9 mouse cellular contexts compared by ENCODE assay signal in the genomic region with DNA sequence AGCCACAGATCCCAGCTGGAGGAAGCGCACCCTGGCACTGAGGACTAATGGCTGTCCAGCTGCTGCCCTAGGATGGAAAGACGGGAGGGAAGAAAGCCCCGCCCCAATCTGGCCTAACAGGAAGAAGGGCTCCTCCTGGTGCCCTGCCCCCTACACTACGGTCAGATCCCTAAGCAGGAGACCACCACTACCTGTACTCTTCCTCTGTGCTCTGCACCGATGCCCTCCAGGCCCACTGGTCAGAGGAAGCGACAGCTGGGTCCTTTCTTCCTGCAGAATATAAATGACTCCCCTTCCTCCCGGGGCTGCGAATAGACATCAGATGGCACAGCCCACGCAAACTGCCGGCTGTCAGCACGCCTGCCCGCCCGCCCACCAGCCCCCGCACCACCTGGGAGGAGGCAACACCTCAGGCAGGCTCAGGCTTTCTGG. TPM values are rescaled to one million over a fixed set of nuclear protein-coding genes. Genes with fewer than 3 reads are reported as not detected.
DNase-seq lines count a peak whose midpoint lies in the region; ATAC-seq lines count a peak whose summit lies in the region.
"Had no signal": no experiment of that assay in that cellular context is flagged by ENCODE, and none has a peak within 500 bp of the region (broad histone marks: within the 10 kb centered on the region; RNA-seq: fewer than 3 reads in every experiment).

No protein-coding gene starts in this region.

- WGBS in forebrain, embryonic 13.5 days = 22% methylated on average over 14 of the region's 14 CpGs
- WGBS in intestine, embryonic 15.5 days = 18% methylated on average over 14 of the region's 14 CpGs
- WGBS in limb, embryonic 13.5 days = 13% methylated on average over 13 of the region's 14 CpGs
- WGBS in neural tube, embryonic 12.5 days = 13% methylated on average over 14 of the region's 14 CpGs

- H3K4me1 ChIP-seq in forebrain, embryonic 13.5 days = peaks cover 48% of the 10 kb centered on the region
- peaks cover 20% of the 10 kb centered on the region for H3K4me1 ChIP-seq in intestine, embryonic 15.5 days (replicated peaks)
- peaks cover 47% of the 10 kb centered on the region for H3K4me1 ChIP-seq in limb, embryonic 13.5 days
- H3K4me1 ChIP-seq in neural tube, embryonic 12.5 days = peaks cover 48% of the 10 kb centered on the region

- H3K9me3 ChIP-seq in forebrain, embryonic 13.5 days (replicated peaks) = no peaks in the 10 kb centered on the region
- H3K9me3 ChIP-seq in intestine, embryonic 15.5 days = no peaks in the 10 kb centered on the region
- H3K9me3 ChIP-seq in limb, embryonic 13.5 days = no peaks in the 10 kb centered on the region
- no peaks in the 10 kb centered on the region for H3K9me3 ChIP-seq in neural tube, embryonic 12.5 days

- H3K4me3 ChIP-seq in forebrain, embryonic 13.5 days = peak overlapping the region; percentile 4; the same call in 1 of the 2 replicates
- no peak overlapping the region for H3K4me3 ChIP-seq in intestine, embryonic 15.5 days (replicated peaks)
- H3K4me3 ChIP-seq in limb, embryonic 13.5 days = no peak overlapping the region
- H3K4me3 ChIP-seq in neural tube, embryonic 12.5 days = no peak overlapping the region

- DNase-seq in 3T3-L1 (ENCODE audit: low read depth, low spot score) (peak; percentile 30), ZHBTc4 (ENCODE audit: low read depth, low spot score) (peak; percentile 33)
- no peak for DNase-seq in T-cell, adult 2 months (ENCODE audit: low spot score)

- peak; percentile 12; the same call in 1 of the 2 replicates for ATAC-seq in forebrain, embryonic 13.5 days
- ATAC-seq in intestine, embryonic 15.5 days = no peak
- no peak for ATAC-seq in limb, embryonic 13.5 days (ENCODE audit: low FRiP score, low read depth)
- ATAC-seq in neural tube, embryonic 12.5 days (ENCODE audit: low FRiP score, low read depth) = peak; percentile 64
- ATAC-seq in erythroid progenitor cell, adult 5-6 weeks (replicated peaks; ENCODE audit: low FRiP score, poor library complexity, severe bottlenecking) = no peak

- no peaks in the 10 kb centered on the region for H3K27me3 ChIP-seq in forebrain, embryonic 13.5 days
- H3K27me3 ChIP-seq in intestine, embryonic 15.5 days (replicated peaks) = no peaks in the 10 kb centered on the region
- H3K27me3 ChIP-seq in limb, embryonic 13.5 days = no peaks in the 10 kb centered on the region
- H3K27me3 ChIP-seq in neural tube, embryonic 12.5 days (replicated peaks) = no peaks in the 10 kb centered on the region

- peak overlapping the region; percentile 89 for H3K27ac ChIP-seq in forebrain, embryonic 13.5 days
- H3K27ac ChIP-seq in intestine, embryonic 15.5 days = peak overlapping the region; percentile 36; the same call in 1 of the 2 replicates
- H3K27ac ChIP-seq in limb, embryonic 13.5 days = no peak overlapping the region
- H3K27ac ChIP-seq in neural tube, embryonic 12.5 days = peak overlapping the region; percentile 68; the same call in 1 of the 2 replicates

- peak overlapping the region; percentile 45; the same call in 1 of the 2 replicates for H3K9ac ChIP-seq in forebrain, embryonic 13.5 days
- no peak overlapping the region for H3K9ac ChIP-seq in intestine, embryonic 15.5 days
- H3K9ac ChIP-seq in limb, embryonic 13.5 days = peak overlapping the region; percentile 35
- peak overlapping the region; percentile 48; the same call in 1 of the 2 replicates for H3K9ac ChIP-seq in neural tube, embryonic 12.5 days

- peaks cover 30% of the 10 kb centered on the region for H3K36me3 ChIP-seq in forebrain, embryonic 13.5 days (ENCODE audit: poor library complexity, severe bottlenecking)
- no peaks in the 10 kb centered on the region for H3K36me3 ChIP-seq in intestine, embryonic 15.5 days
- peaks cover 13% of the 10 kb centered on the region for H3K36me3 ChIP-seq in limb, embryonic 13.5 days
- peaks cover 15% of the 10 kb centered on the region for H3K36me3 ChIP-seq in neural tube, embryonic 12.5 days

- peak overlapping the region; percentile 34 for H3K4me2 ChIP-seq in forebrain, embryonic 13.5 days
- peak overlapping the region; percentile 9; the same call in 1 of the 2 replicates for H3K4me2 ChIP-seq in intestine, embryonic 15.5 days (replicated peaks)
- H3K4me2 ChIP-seq in limb, embryonic 13.5 days (replicated peaks) = peak overlapping the region; percentile 45
- H3K4me2 ChIP-seq in neural tube, embryonic 12.5 days (replicated peaks) = peak overlapping the region; percentile 38

RNA-seq across cellular contexts. Expression of a gene that starts 3.9 kb away (rescaled TPM):
- 3.6 and 4.7 TPM in 2 replicates for polyA plus RNA-seq in forebrain, embryonic 13.5 days (2015; fragmentation: Nextera tagmentation; extraction: Ambion mirVana)
- 3.6 and 3.8 TPM in 2 replicates for polyA plus RNA-seq in intestine, embryonic 15.5 days (2015; fragmentation: Nextera tagmentation; extraction: Ambion mirVana)
- 1.8 and 2.1 TPM in 2 replicates for polyA plus RNA-seq in limb, embryonic 13.5 days (2015; fragmentation: Nextera tagmentation; extraction: Ambion mirVana)
- 5.0 and 6.0 TPM in 2 replicates for polyA plus RNA-seq in neural tube, embryonic 12.5 days (2016; fragmentation: Nextera tagmentation; extraction: Ambion mirVana)
- total RNA-seq in erythroid progenitor cell, adult 5-6 weeks (2015; ENCODE audit: low replicate concordance) = 1.4 and 2.1 TPM in 2 replicates
- 5.3 TPM in 1 of 2 replicates, not detected in the other for total RNA-seq in erythroid progenitor cell, adult 5-6 weeks (2017; ENCODE audit: low replicate concordance)

RNA-seq across cellular contexts. Expression of a gene that starts 10.9 kb away (rescaled TPM):
- polyA plus RNA-seq in forebrain, embryonic 13.5 days (2015; fragmentation: Nextera tagmentation; extraction: Ambion mirVana) = 6.4 and 8.1 TPM in 2 replicates
- 3.9 and 4.4 TPM in 2 replicates for polyA plus RNA-seq in intestine, embryonic 15.5 days (2015; fragmentation: Nextera tagmentation; extraction: Ambion mirVana)
- 4.3 and 4.4 TPM in 2 replicates for polyA plus RNA-seq in limb, embryonic 13.5 days (2015; fragmentation: Nextera tagmentation; extraction: Ambion mirVana)
- 17.7 and 20.0 TPM in 2 replicates for polyA plus RNA-seq in neural tube, embryonic 12.5 days (2016; fragmentation: Nextera tagmentation; extraction: Ambion mirVana)
- not detected in 2 replicates for total RNA-seq in erythroid progenitor cell, adult 5-6 weeks (2015; ENCODE audit: low replicate concordance)
- total RNA-seq in erythroid progenitor cell, adult 5-6 weeks (2017; ENCODE audit: low replicate concordance) = 0.38 TPM in 1 of 2 replicates, not detected in the other

RNA-seq across cellular contexts. Expression of a gene that starts 13.7 kb away (rescaled TPM):
- polyA plus RNA-seq in forebrain, embryonic 13.5 days (2015; fragmentation: Nextera tagmentation; extraction: Ambion mirVana) = 29.0 and 30.3 TPM in 2 replicates
- polyA plus RNA-seq in intestine, embryonic 15.5 days (2015; fragmentation: Nextera tagmentation; extraction: Ambion mirVana) = 10.9 and 11.3 TPM in 2 replicates
- polyA plus RNA-seq in limb, embryonic 13.5 days (2015; fragmentation: Nextera tagmentation; extraction: Ambion mirVana) = 25.4 and 26.7 TPM in 2 replicates
- 28.8 and 30.4 TPM in 2 replicates for polyA plus RNA-seq in neural tube, embryonic 12.5 days (2016; fragmentation: Nextera tagmentation; extraction: Ambion mirVana)
- total RNA-seq in erythroid progenitor cell, adult 5-6 weeks (2015; ENCODE audit: low replicate concordance) = 0.36 and 5.4 TPM in 2 replicates
- total RNA-seq in erythroid progenitor cell, adult 5-6 weeks (2017; ENCODE audit: low replicate concordance) = not detected in 2 replicates

RNA-seq across cellular contexts. Expression of a gene that starts 29.4 kb away (rescaled TPM):
- polyA plus RNA-seq in forebrain, embryonic 13.5 days (2015; fragmentation: Nextera tagmentation; extraction: Ambion mirVana) = 2.5 TPM in 2 replicates
- 0.21 and 0.27 TPM in 2 replicates for polyA plus RNA-seq in intestine, embryonic 15.5 days (2015; fragmentation: Nextera tagmentation; extraction: Ambion mirVana)
- polyA plus RNA-seq in limb, embryonic 13.5 days (2015; fragmentation: Nextera tagmentation; extraction: Ambion mirVana) = 1.4 and 1.7 TPM in 2 replicates
- 0.47 TPM in 2 replicates for polyA plus RNA-seq in neural tube, embryonic 12.5 days (2016; fragmentation: Nextera tagmentation; extraction: Ambion mirVana)
- total RNA-seq in erythroid progenitor cell, adult 5-6 weeks (2015; ENCODE audit: low replicate concordance) = not detected in 2 replicates
- not detected in 2 replicates for total RNA-seq in erythroid progenitor cell, adult 5-6 weeks (2017; ENCODE audit: low replicate concordance)

RNA-seq across cellular contexts. Expression of a gene that starts 42.4 kb away (rescaled TPM):
- 0.98 and 1.0 TPM in 2 replicates for polyA plus RNA-seq in forebrain, embryonic 13.5 days (2015; fragmentation: Nextera tagmentation; extraction: Ambion mirVana)
- polyA plus RNA-seq in intestine, embryonic 15.5 days (2015; fragmentation: Nextera tagmentation; extraction: Ambion mirVana) = 0.15 and 0.21 TPM in 2 replicates
- 0.09 and 0.19 TPM in 2 replicates for polyA plus RNA-seq in limb, embryonic 13.5 days (2015; fragmentation: Nextera tagmentation; extraction: Ambion mirVana)
- polyA plus RNA-seq in neural tube, embryonic 12.5 days (2016; fragmentation: Nextera tagmentation; extraction: Ambion mirVana) = 1.8 and 2.0 TPM in 2 replicates
- not detected in 2 replicates for total RNA-seq in erythroid progenitor cell, adult 5-6 weeks (2015; ENCODE audit: low replicate concordance)
- total RNA-seq in erythroid progenitor cell, adult 5-6 weeks (2017; ENCODE audit: low replicate concordance) = not detected in 2 replicates
- total RNA-seq: liver, adult 2 months had no signal
- polyA plus RNA-seq: liver, adult 2 months had no signal

Comparison
In these comparisons a context has a peak if more than half of its experiments do, and no peak if none do; other contexts are left out.
1. ATAC-seq: peak in forebrain, embryonic 13.5 days (single experiment) and neural tube, embryonic 12.5 days (single experiment); none in intestine, embryonic 15.5 days (single experiment), limb, embryonic 13.5 days (single experiment) and erythroid progenitor cell, adult 5-6 weeks (single experiment).
2. Peak in every context shown above with its lines, with median percentiles within 50 percentile points of each other: H3K4me2 ChIP-seq.